Mouse (Mus musculus) limb, embryonic 15.5 days (tissue): ENCODE measurements around the gene Map4. TPM values are rescaled to one million over a fixed set of nuclear protein-coding genes. Genes with fewer than 3 reads are reported as not detected.
"Not testable (repeated sequence)": the region's sequence is repeated elsewhere in the genome, so short reads cannot be mapped to it uniquely, and the experiment has no call there.

Source experiments
- ATAC-seq: fragments of 200-750 bp; cut with Nextera tagmentation; 2 replicates; pipeline ENCODE4 v1.8.0; 2017; ENCODE audit warnings: low read depth, moderate TSS enrichment; ENCODE audit not compliant: insufficient number of reproducible peaks, low FRiP score, low TSS enrichment
- H3K27ac ChIP-seq: fragments of 300-500 bp; sonication (generic); 2 replicates; pipeline ENCODE4 v1.5.1; 2015; ENCODE audit warnings: moderate library complexity, mild to moderate bottlenecking, inconsistent platforms
- H3K27me3 ChIP-seq: fragments of 300-500 bp; sonication (generic); 2 replicates; pipeline ENCODE4 v1.6.1; 2015; ENCODE audit warnings: inconsistent platforms
- H3K36me3 ChIP-seq: fragments of 300-500 bp; sonication (generic); 2 replicates; pipeline ENCODE4 v1.6.1; 2015; ENCODE audit warnings: inconsistent platforms
- H3K4me1 ChIP-seq: fragments of 300-500 bp; sonication (generic); 2 replicates; pipeline ENCODE4 v1.6.1; 2015; ENCODE audit warnings: inconsistent platforms
- H3K4me2 ChIP-seq: fragments of 300-500 bp; sonication (generic); 2 replicates; pipeline ENCODE4 v1.6.1; 2015; ENCODE audit warnings: mild to moderate bottlenecking, inconsistent platforms
- H3K4me3 ChIP-seq: fragments of 300-500 bp; sonication (generic); 2 replicates; pipeline ENCODE4 v1.5.1; 2015; ENCODE audit warnings: mild to moderate bottlenecking, inconsistent platforms
- H3K9ac ChIP-seq: fragments of 300-500 bp; sonication (generic); 2 replicates; pipeline ENCODE4 v1.6.1; 2015; ENCODE audit warnings: inconsistent platforms
- H3K9me3 ChIP-seq: fragments of 300-500 bp; sonication (generic); 2 replicates; pipeline ENCODE4 v1.6.1; 2016; ENCODE audit warnings: inconsistent platforms
- WGBS: fragments of 180-500 bp; shearing (Covaris S2); methylation state at CpG from one replicate; pipeline ENCODE4 v1.1.7; 2015; 5-methylcytosine and 5-hydroxymethylcytosine counted together
- polyA plus RNA-seq: library from polyadenylated mRNA; unstranded; fragments of >200 nt; fragmentation: Nextera tagmentation; extraction: Ambion mirVana; gene quantifications from 2 replicates; pipeline ENCODE4 v1.2.1, GENCODE M21; 2015

Map4 gene
- polyA plus RNA-seq, 1 experiment from 2014 or later: 67.1 TPM

- Histone ChIP-seq H3K27ac (no peak overlapping the region), H3K36me3 (peaks cover 80% of the 10 kb centered on the region), H3K4me1 (no peaks in the 10 kb centered on the region), H3K4me2 (no peak overlapping the region), H3K4me3 (no peak overlapping the region), H3K9me3 (no peaks in the 10 kb centered on the region), H3K9ac (no peak overlapping the region), H3K27me3 (no peaks in the 10 kb centered on the region)
- ATAC-seq: no peak
- WGBS: 0% methylated on average over 1 of the region's 1 CpGs
Observed at GRCm38 (mm10) chr9:110071843-110072242, 140.6 kb downstream of the Map4 start.

GRCm38 (mm10) chr9:110076468-110076867, 145.2 kb downstream of the Map4 start:
- not testable (repeated sequence) for H3K4me2 ChIP-seq, H3K9me3 ChIP-seq, H3K4me1 ChIP-seq, H3K9ac ChIP-seq, H3K4me3 ChIP-seq, H3K27ac ChIP-seq, ATAC-seq, H3K27me3 ChIP-seq
- peaks cover 80% of the 10 kb centered on the region for H3K36me3 ChIP-seq
- 69% methylated on average over 5 of the region's 7 CpGs for WGBS

DNA sequence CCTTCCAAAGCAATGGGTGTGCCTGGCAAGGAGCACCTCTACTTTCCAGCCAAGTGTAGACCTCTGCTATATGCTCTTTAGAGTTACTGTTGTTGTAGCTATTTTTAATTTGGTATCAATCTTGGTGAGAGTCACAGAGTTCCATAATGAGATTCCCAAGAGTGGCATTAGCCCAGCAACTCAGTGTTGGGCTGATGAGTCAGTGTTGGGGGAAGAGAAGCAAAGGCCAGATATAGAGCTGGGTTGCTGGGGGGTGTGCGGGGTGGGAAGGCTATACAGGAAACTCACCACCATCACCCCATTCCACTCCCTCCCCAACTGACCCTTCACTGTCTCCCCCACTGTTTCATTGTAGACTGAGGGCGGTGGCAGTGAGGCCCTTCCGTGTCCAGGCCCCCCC, 149.8 kb downstream of the Map4 start:
- H3K4me2 ChIP-seq: no peak overlapping the region
- 95% methylated on average over 3 of the region's 3 CpGs for WGBS
- peaks cover 93% of the 10 kb centered on the region for H3K36me3 ChIP-seq
- no peak overlapping the region for H3K4me3 ChIP-seq
- H3K9ac ChIP-seq: no peak overlapping the region
- H3K4me1 ChIP-seq: no peaks in the 10 kb centered on the region
- no peak for ATAC-seq
- no peak overlapping the region for H3K27ac ChIP-seq
- no peaks in the 10 kb centered on the region for H3K27me3 ChIP-seq
- H3K9me3 ChIP-seq: no peaks in the 10 kb centered on the region

- no peaks in the 10 kb centered on the region for H3K9me3 ChIP-seq
- WGBS: 82% methylated on average over 25 of the region's 25 CpGs
- no peak overlapping the region for H3K9ac ChIP-seq
- no peak overlapping the region for H3K4me3 ChIP-seq
- ATAC-seq: peak; percentile 57
- H3K4me1 ChIP-seq: no peaks in the 10 kb centered on the region
- peaks cover 99% of the 10 kb centered on the region for H3K36me3 ChIP-seq
- H3K4me2 ChIP-seq: no peak overlapping the region
- no peak overlapping the region for H3K27ac ChIP-seq
- no peaks in the 10 kb centered on the region for H3K27me3 ChIP-seq
Observed at GRCm38 (mm10) chr9:110084201-110084964, 153.1 kb downstream of the Map4 start.

DNA sequence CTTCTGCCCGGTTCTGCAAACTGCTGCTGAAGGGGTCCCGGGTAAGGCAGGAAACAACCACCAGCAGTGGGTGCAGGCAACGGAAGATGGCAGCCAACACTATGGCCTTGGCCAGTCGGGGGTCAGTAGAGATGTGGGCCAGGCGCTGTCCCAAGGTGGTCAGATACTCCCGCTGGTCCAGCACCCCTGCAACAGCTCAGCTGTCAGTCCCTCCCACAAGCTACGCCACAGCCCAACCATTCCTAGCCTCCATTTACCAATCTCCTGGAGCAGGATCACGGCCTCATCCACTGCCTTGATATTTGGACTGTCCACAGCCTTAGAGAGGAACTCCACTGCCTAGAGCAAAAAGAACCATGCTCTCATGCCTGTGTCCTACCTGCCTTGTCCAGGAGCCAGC, 154.4 kb downstream of the Map4 start:
- H3K9me3 ChIP-seq: no peaks in the 10 kb centered on the region
- H3K4me2 ChIP-seq: no peak overlapping the region
- peaks cover 99% of the 10 kb centered on the region for H3K36me3 ChIP-seq
- no peak for ATAC-seq
- no peaks in the 10 kb centered on the region for H3K4me1 ChIP-seq
- H3K4me3 ChIP-seq: no peak overlapping the region
- WGBS: 87% methylated on average over 8 of the region's 8 CpGs
- H3K27me3 ChIP-seq: no peaks in the 10 kb centered on the region
- no peak overlapping the region for H3K27ac ChIP-seq
- H3K9ac ChIP-seq: no peak overlapping the region

- WGBS: 86% methylated on average over 4 of the region's 4 CpGs
- H3K4me2 ChIP-seq: no peak overlapping the region
- no peak for ATAC-seq
- H3K27me3 ChIP-seq: no peaks in the 10 kb centered on the region
- H3K4me3 ChIP-seq: no peak overlapping the region
- H3K9ac ChIP-seq: no peak overlapping the region
- H3K4me1 ChIP-seq: no peaks in the 10 kb centered on the region
- H3K27ac ChIP-seq: no peak overlapping the region
- no peaks in the 10 kb centered on the region for H3K9me3 ChIP-seq
- peaks cover 89% of the 10 kb centered on the region for H3K36me3 ChIP-seq
Observed at GRCm38 (mm10) chr9:110093303-110093702, 162.0 kb downstream of the Map4 start.

DNA sequence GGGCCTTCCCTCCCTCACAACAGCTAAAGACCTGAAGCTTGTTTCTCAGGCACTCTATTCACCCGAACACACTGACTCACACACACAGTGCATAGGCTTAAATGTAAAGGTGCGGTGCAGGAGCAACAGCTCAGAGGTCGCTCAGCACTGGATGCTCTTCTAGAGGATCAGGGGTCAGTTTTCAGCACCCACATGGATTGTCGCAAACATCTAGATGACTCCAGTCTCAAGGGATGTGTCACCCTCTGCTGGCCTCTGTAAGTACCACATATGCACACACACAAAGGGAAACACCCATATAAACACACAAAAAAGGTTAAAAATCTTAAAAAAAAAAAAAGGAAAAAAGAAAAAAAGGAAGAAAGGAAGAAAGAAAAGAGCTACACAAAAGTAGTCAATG, 163.5 kb downstream of the Map4 start:
- 96% methylated on average over 4 of the region's 4 CpGs for whole genome bisulfite sequencing
- no peak for ATAC-seq
- Histone ChIP-seq H3K9ac (no peak overlapping the region), H3K27ac (no peak overlapping the region), H3K9me3 (no peaks in the 10 kb centered on the region), H3K36me3 (peaks cover 84% of the 10 kb centered on the region), H3K4me3 (no peak overlapping the region), H3K27me3 (no peaks in the 10 kb centered on the region), H3K4me2 (no peak overlapping the region), H3K4me1 (no peaks in the 10 kb centered on the region)

- no peaks in the 10 kb centered on the region for H3K9me3 ChIP-seq
- peaks cover 57% of the 10 kb centered on the region for H3K36me3 ChIP-seq
- 93% methylated on average over 3 of the region's 3 CpGs for WGBS
- H3K4me2 ChIP-seq: no peak overlapping the region
- no peaks in the 10 kb centered on the region for H3K27me3 ChIP-seq
- peaks cover 7% of the 10 kb centered on the region for H3K4me1 ChIP-seq
- no peak overlapping the region for H3K27ac ChIP-seq
- no peak for ATAC-seq
- no peak overlapping the region for H3K9ac ChIP-seq
- H3K4me3 ChIP-seq: no peak overlapping the region
Observed at GRCm38 (mm10) chr9:110097791-110098190, 166.5 kb downstream of the Map4 start.

GRCm38 (mm10) chr9:110100627-110101600, 169.7 kb downstream of the Map4 start:
- peaks cover 61% of the 10 kb centered on the region for H3K36me3 ChIP-seq
- H3K27me3 ChIP-seq: no peaks in the 10 kb centered on the region
- H3K4me1 ChIP-seq: peaks cover 7% of the 10 kb centered on the region
- peak; percentile 81 for ATAC-seq
- peak overlapping the region; percentile 65 for H3K4me2 ChIP-seq
- H3K4me3 ChIP-seq: peak overlapping the region; percentile 96
- H3K9ac ChIP-seq: peak overlapping the region; percentile 71
- WGBS: 3% methylated on average over 41 of the region's 41 CpGs
- H3K27ac ChIP-seq: 0 out of 2 replicates have a peak overlapping the region, but pooled peaks have one; percentile 27
- no peaks in the 10 kb centered on the region for H3K9me3 ChIP-seq

DNA sequence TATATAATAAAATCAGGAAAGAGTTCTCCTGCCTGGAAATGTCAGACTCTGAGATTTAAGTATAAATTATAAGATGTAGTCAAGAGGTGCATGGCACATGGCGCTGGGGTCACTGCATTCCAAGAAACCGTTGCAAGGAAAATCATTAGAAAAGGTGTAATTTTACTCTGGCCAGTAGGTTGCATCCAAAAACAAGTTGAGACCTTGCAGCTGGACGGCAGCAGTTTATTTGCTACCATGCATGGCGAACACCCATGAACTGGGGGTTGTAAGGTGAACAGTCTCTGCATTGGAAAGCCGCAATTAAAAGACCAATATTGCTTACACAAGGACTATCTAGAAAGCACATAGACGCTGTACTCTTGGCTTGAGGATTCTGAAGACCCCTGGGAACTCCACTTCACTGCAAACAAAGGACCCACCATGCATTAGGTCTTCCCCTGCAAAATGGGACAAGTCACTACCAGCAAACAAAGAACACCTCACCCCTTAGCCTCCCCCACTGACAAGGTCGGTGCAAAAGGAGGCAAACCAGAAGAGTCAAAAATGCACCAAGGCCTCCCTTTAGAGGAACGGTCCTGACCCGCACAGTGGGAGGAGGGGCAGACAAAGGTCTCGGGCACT, 185.2 kb downstream of the Map4 start:
- Histone ChIP-seq H3K4me3 (peak overlapping the region; percentile 90), H3K9me3 (no peaks in the 10 kb centered on the region), H3K9ac (peak overlapping the region; percentile 87), H3K27me3 (no peaks in the 10 kb centered on the region), H3K36me3 (peaks cover 28% of the 10 kb centered on the region), H3K4me2 (peak overlapping the region; percentile 63), H3K4me1 (peaks cover 17% of the 10 kb centered on the region), H3K27ac (peak overlapping the region; percentile 98)
- ATAC-seq: no peak
- WGBS: 4% methylated on average over 10 of the region's 10 CpGs

- H3K36me3 ChIP-seq: peaks cover 21% of the 10 kb centered on the region
- WGBS: under 1% methylated on average over 77 of the region's 79 CpGs
- peak; percentile 94 for ATAC-seq
- H3K4me2 ChIP-seq: peak within 1 kb of the TSS; percentile 63
- H3K27ac ChIP-seq: peak within 1 kb of the TSS; percentile 98
- H3K4me3 ChIP-seq: peak within 1 kb of the TSS; percentile 90
- peaks cover 17% of the 10 kb centered on the region for H3K4me1 ChIP-seq
- no peaks in the 10 kb centered on the region for H3K27me3 ChIP-seq
- no peaks in the 10 kb centered on the region for H3K9me3 ChIP-seq
- peak within 1 kb of the TSS; percentile 87 for H3K9ac ChIP-seq
Observed at GRCm38 (mm10) chr9:110116977-110117778, 185.9 kb downstream of the Map4 start, which contains the start of gene Smarcc1. TSS of gene Smarcc1 (plus strand) at chr9:110117708.
